Mouse (Mus musculus): ENCODE measurements around the gene Cdh6.

The Cdh6 gene

DNA sequence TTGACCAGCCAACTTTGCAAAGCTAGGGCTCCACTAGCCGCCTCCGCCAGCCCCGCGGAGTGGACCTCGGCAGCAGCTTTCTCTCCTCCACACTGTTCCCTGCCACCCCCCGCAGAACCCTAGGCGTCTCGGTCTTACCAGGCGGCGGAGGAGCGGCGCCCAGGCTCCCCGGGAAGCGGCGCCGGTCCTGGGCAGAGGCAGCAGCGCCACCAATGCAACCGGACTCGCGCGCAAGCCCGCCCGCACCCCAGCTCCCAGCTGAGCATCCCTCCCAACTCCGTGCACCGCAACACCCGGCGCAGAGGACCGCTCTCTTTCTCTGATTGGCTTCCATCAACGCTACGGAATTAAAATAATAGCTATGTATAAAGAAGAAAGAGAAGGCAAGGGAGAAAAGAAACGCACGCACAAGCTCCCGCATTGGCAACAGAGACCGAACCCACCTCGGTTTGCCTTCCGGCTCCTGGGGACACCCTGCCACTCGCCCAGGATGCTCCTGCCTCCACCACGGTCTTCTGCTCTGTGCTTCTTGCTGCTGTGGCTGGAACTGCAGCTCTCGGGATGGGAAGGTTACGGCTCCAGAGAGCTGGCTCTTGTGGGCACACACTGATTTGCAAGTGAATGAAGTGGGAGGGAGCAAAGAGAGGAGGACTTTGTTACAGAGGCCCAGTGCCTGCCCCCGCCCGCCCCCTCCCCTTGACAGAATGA, at the start of gene Cdh6:
Cdh6 (minus strand) TSS at position 605 of the 708 bp plus-strand sequence.
- DNase-seq, result no peak

DNA sequence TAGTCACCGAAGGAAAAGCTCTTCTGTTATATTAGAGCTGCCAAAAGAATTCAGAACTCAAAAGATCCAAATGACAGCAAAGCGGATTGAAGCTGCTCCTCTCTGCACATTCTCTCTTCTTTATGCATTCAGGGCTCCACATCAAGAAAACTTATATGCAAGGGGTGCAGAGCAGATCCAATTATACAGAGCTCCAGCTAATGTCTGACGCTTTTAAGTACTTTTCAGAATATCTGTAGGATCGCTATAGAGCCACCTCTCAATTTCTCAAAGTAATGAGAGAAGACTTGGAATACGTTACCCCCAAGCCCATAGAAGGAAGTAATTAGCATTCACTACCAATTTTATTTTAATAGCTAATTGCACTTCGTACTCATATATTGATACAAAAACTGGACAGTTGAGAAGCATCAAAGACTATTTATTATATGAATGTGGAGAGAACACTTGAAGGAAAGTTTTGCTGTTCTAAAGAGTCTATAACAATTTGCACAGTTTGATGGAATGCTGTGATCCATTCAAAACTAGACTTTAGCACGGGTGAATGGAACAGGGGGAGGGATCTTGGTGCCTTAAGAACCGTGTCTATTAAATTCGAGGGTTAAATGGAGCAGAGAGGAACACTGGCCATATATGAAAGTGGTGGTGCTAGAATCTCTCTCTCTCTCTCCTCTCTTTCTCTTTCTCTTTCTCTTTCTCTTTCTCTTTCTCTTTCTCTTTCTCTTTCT, 46.4 kb upstream of the Cdh6 start:
- DNase-seq, result no peak

DNA sequence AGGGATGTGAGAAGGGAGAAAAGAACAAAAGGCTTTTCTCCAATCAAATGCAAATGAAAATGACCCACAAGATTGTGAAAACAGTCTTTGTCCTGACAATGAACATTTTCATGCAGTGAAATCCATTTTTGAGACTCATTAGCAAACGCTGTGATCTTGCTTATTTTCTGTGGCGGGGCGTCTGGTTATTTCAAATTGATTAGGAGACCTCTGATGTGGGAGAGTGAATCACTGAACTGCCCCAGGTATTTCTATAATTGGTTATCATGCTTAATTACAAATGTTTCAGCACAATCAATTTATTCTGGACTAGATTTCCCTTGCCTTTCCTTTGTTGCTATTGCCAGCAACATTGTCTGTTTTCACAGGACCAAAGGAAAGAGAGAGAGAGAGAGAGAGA, 44.3 kb upstream of the Cdh6 start:
- DNase-seq, result no peak

DNA sequence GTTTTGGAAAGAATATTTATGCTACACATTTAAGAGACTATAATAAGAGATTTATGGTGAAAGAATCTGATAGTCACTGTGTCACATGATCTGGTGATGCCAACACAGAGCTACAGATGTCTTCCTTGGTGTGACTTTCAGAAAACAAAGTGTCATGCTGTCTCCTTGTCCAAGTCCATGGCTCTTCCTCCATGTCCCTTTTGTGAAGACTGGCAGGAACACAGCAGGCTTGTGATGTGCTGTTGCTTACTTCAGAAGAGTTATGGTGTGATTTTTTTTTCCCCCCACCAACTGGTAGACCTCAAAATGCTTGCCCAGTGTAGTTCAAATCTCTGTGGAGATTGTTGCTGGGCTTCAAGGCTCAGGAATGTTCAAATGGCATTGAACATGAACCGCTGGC, 43.7 kb upstream of the Cdh6 start:
- DNase-seq, result no peak

DNA sequence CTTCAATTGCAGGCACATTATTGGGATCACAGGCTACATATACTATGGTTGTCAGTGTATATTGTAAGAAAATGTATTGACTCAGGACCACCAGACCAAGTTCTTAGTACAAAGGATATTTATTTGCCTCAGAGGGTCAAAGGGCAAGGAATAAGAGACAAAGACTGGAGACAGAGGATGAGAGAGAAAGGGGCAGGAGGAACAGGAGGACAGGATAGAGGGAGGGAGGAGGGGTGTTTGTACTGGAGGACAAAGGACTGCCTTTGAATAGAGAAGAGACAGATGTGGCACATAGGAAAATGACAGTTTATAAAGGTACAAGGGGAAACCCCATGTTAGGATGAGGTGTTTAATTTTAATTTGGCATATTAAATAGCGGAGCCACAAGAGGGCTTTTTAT, 39.5 kb upstream of the Cdh6 start:
- DNase-seq, result no peak

DNA sequence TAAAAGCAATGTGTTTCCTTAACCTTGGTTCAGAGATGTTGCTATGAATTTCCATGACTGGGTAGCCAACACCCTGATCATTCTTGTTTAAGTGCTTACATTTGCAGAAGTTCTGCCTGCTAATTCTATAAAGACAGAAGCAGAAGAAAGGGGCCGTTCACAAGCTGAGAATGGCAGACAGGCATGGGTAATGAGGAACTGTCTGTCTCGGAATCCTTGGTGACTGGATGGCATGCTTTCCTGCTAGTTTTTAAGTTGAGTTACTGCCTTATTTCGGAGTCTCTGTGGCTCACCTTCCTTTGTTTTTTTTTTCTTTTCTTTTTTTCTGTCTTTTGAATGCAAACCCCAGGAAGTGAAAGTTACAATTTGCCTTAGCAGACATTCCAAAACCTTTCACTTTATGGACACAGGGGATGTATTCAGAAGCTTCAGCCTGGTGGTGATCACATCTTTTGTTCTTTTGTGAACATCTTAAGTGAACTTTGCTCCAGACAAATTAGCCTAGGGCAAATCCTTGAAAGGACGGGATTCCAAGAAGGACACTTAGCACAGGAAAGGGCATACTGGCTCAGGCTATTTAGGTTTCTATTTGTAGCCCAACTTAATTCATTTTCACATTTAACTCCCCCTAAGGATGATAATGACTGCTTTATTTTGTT, 38.7 kb upstream of the Cdh6 start:
- DNase-seq, result no peak

DNA sequence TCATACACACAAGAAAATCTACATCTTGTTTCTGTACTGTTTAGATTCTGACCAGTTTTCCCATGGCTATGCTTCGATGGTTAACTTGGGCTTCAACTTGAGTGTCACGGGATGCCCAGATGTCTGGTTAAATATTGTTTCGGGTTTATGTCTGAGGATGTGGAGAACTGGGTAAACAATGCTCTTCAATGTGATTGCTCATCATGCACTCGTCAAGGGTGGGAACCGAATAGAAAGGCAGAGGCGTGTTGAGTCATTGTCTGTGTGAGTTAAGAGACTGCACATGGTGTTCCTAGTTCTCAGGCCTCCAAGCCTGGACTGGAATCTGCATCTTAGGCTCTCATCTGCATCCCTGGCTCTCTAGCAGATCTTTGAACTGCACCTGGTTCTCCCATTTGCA, 36.7 kb upstream of the Cdh6 start:
- no peak for DNase-seq

DNA sequence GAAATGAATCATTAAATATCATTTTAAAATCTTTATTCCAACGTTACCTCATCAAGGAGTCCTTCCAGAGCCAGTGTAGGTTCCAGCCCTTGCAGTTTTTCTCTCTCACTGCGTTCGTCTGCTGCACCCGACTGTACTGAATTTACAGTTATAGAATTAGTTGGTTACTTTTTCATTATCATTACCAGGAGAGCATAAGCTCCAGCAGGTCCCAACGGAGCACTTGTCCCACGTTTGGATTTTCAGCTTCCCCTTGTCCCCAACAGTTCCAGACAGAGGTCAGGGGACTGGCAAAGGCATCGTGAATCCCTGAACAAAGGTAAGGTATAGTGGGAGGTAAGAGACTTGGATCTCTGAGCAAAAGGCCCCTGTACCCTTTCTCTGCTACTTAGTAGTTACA, 35.2 kb upstream of the Cdh6 start:
- no peak for DNase-seq

DNA sequence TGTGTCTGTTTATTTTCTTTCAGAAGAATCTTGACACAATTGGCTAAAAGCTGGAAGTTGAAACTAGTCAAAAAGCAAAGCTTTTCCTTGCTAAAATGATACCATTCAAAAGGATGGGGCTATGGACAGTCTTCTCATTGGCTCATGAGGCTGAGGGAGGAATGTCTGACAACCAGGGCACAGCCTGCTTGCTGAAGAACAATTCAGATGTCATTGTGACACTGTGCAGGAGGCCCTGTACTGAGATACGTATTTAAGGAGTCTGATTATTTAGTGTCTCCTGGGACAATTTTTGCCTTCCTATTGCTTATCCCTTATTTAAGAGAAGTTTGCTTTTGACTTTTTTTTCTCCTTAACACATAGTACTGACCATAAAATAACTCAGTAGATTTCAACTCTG, 22.8 kb upstream of the Cdh6 start:
- DNase-seq, result no peak

DNA sequence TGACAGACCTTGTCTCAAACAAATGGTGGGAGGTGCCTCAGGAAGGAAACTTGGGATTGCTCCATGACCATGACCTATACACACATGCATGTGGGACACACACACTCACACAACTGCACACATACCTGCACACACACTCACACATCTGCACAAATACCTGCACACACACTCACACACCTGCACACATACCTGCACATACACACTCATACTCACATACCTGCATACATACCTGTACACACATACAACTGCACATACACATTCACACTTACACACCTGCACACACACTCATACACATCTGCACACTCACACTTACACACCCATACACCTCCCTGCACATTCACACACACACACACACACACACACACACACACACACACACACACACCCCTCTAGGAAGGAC, 20.6 kb upstream of the Cdh6 start:
- no peak for DNase-seq

DNA sequence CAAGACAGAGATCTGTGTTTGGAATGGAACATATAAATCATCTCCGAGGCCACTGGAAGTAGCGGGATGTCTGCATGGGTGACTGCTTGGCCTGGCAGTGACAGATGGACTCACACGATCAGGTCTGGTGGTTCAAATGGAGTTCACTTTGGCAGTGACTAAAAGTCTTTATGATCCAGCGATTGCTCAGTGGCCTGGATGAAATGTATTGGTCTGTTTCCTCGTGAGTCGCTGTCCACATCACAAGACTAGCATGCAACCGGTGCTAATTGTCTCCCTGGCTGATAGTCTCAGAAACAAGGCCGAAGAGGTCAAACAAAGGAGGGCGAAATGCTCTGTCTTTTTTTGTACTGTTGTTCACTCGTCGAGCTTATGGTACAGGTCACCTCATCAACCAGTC, 19.6 kb upstream of the Cdh6 start:
- no peak for DNase-seq

DNA sequence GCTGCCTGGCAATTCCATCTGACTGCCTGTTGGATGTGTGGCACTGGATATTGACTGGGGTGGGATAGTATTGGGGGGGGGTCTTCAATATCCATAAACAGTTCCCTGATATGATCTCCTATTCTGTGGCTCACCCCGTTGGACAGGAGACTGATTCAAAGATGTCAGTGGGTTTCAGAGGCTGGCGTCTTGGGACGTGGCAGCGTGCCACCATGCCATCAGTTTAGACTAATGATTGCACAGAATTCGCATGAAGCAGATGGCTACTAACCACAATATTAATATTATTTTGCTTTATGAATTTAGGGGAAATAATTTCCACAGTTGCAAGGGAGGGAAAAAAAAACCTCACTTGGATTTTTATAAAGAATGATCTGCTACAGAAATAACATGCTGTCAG, 10.2 kb upstream of the Cdh6 start:
- DNase-seq, result no peak

DNA sequence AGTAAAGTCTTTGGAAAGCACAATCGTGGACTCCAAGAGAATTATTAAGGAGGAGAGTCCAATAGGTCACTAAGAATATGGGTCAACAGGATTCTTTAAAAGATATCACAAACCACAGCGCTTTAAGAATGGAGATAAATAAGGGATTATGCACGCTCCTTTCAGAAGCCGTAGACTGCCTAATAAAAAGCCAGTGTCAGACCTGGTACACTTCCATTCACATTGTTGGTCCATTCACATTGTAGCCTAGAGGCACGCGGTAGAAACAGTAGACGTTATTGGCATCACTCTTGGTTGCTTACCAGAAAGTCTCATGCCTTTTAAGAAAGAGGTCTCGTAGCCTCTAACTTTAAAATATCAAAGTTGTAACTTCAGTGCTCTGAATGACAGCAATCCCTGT, 8.0 kb upstream of the Cdh6 start:
- DNase-seq, result no peak

DNA sequence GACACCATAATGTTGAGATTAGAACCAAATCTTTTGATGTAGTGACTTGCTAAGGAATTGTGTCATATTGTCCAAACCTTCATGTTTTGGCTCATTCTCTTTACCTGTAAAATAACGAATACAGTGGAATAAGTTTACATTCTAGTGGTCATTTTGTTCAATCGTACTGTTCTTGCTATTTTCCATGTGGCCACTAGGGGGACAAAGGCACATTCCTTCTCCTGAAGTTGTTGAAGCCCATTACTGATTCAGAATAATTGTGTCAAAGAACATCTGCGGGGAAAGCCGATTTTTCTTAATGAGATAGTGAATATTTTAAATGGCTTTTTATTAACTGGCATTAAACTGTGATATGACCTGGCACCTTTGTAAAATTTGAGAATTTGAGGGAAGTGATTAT, 7.5 kb upstream of the Cdh6 start:
- no peak for DNase-seq

DNA sequence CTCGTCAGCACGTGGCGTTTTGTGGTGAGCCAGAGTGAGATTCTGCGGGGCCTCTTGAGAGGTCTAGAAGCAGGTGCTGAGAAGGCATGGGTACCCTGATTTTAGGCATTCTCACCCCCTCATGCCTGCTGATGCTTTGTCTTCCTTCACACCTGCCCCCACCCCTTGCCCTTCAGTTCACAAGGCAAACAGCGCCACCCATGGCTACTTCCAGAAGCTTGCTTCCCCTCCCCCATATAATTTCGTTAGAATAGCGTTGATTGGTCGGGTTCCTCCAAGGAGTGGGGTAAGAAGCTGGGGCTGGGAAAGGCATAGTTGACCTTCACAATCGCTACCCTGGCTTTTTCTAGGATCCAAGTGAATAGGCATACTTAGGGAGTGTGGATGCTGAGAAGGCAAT, 2.5 kb upstream of the Cdh6 start:
- no peak for DNase-seq

DNA sequence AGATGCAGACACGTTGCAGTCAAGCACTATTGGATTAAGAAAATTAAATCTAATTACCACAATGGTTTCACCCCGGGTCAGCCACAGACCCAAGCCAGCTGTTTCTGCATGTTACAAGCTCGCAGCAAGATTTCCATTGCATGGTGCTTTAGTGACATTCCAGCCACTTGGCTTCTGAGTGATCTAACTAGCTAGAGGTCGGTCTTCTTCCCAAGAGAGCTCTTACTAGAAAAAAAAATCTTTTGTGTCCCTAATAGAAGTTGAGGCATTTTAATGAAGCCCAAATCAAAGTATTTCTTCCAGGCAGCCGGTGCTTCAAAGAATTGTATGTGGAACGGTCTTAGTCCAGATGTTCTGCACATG, 1.1 kb upstream of the Cdh6 start:
- no peak for DNase-seq

DNA sequence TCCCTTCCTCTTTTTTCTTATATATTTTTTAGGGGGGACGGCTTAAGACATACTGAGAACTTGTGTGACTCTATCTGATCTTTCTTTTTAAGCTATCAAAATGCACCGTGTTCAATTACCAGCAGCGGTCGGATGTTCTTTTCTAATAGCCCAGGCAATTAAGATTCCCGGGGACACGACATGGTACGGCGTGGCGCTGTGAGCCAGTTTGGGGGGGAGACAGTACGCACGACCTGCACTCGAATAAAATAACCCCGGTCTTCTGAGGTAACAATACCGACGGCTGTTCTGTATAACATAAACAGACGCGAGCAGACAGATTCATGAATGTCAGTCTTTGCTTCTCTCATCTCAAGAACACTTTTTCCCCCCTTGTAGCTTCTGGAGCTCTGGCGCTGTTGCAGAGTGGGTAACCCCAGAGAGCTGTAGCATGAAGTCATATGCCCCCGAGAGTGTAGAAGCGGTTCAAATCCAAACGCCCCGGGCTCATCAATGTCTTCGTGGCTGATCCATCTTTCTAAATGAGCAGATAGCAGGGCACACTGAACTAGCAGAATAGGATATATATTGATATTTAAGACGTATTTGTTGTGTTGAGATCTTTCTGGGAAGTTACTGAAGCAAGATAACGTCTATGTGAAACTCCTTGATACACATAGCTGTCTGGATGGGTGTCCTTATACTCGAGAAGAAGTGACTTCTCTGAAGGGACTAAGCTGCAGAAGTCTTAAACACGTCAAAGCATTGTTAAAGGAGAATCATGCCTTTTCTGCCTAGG, 554 bp upstream of the Cdh6 start:
- DNase-seq, result no peak

DNA sequence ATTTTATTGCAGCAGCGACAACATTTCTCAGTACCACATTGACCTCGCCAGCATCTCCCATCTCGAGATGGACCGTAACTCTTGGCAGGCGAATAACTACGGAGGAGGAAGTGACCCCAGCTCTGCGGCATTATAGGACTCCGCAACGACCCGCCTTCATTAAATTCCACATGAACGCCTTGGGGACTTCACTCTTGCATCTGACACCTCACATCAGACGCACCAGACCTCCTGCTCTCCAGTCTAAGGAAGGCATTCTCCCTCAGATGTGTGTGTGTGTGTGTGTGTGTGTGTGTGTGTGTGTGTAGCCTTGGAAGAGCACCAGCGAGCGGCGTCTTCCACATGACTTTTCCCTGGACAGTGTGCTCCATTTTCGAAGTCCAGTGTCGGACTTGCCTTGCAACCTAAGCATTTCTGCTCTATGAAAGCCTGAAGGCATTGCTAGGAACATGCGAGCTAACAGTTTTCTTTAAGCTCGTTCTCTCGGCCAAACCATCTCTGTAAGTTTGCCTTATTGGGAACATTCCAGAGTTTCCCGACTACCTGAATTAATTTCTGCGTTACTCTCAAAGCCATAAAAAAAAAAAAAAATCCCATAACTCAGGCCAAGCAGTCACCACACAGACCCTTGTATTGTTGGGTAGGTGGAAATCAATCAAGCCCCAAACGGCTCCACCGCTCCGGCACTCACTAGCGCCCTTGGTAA, 957 bp downstream of the Cdh6 start:
- DNase-seq, result no peak

DNA sequence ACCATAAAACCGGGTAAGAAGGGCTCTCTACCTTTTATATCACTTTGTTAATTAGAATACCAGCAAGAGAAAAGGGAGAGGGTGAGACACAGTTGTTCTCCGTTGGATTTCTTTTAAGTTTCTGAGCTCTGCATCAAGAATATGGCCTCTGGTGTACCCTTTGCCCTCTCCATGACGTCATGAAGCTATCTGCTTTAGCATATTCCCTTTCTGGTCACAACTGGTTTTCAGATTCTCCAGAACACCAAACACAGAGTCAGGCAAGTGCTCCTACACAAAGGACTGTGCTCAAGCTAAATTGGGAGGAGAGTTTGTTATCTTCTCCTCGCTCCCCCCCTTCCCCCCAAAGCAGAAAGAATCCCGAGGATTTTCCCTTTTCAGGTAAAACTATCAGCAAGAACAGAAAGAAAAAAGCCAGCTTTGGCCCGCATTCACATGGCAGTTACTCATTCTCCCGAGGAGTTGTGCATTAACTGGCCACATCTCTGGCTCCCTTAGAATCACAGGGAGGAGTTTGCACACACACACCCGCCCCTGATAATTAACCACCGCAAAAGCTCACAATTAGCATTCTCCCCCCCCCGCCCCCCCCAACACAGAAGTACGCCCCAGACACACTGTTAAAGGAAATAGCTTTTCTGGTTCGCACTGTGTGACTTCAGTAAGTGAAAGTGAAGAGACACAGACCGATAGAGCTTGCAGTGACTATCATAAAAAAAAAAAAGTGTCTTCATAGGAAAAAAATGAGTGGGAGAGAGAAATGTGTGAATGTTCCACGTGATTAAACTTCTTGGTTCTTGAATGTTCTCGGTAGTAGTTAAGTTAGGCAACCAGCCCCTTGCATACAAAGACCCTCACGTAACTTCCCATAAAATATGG, 1.8 kb downstream of the Cdh6 start:
- DNase-seq, result no peak

DNA sequence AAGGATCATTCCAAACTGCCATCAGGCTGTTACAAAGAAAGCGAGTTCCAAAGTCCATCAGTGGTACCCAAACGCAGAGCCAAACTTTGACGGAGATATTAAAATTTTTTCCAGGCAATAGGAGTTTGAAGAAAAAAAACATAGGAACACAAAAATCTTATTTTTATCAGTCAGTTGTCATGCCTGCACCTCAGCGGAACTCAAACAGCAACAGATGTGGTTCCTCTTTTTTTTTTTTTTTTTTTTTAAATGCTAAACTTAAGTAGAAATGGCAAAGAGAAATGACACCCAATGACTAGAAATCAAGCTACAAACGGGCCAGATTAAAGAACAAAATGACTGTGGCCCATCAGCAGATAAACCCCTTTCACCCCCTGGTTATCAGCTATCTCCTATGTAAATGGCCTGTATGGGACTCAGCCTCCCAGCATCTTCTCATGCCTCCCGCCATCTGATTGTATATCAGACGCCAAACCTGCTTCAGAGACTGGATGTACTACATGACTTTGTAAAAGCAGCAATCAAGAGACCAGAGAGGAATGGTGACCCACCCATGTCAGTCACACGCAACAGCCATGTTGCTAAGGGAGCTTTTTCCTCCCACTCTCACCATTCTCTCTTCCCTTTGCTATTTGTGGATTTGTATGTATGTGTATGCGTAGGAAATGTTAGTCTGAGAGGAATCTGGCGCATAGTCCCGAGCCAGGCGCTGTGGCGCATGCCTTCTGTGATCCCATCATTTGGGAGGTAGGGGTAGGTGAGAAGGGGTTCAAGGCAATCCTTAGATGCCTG, 8.2 kb downstream of the Cdh6 start:
- no peak for DNase-seq

DNA sequence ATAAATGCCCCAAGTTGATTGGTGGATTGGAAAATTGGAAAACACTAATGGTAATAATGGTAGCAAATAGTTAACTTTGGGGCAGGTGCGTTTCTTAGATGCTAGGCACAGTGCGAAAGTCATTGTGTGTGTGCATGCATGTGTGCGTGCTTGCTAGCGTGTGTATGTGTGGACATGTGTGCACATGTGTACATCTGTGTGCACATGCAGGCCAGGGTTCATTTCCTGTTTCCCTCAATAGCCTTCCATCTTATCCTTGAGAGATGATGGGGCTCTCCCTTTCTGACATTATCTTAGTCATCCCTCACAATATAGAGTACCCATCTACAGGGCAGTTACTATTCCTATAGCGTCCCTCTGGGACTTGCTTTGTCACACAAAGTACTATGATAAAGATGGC, 17.7 kb downstream of the Cdh6 start:
- no peak for DNase-seq
